Mouse (Mus musculus) left cerebral cortex, postnatal 4 days (tissue): ENCODE results near the gene Ndufa4. TPM values are rescaled to one million over a fixed set of nuclear protein-coding genes. Genes with fewer than 3 reads are reported as not detected.
A peak's percentile ranks its signal among the peaks of the same experiment; 100 is the strongest.
"Not testable (repeated sequence)": the region's sequence is repeated elsewhere in the genome, so short reads cannot be mapped to it uniquely, and the experiment has no call there.

Experiments
- DNase-seq: peaks from one replicate; pipeline ENCODE4 v3.0.0-alpha.2; 2022
- intact Hi-C: fragments of 180-260 bp; cut with DNase I; formaldehyde crosslinking; loops from one replicate; pipeline ENCODE4 v1.15.1; 2025
- total RNA-seq, 2 experiments: library from RNA; stranded (reverse); gene quantifications; 2 replicates each; pipeline ENCODE4 v1.2.3; 2021

Gene Ndufa4
- 100 to 1,000 TPM; 501 to 564 TPM for total RNA-seq

DNA sequence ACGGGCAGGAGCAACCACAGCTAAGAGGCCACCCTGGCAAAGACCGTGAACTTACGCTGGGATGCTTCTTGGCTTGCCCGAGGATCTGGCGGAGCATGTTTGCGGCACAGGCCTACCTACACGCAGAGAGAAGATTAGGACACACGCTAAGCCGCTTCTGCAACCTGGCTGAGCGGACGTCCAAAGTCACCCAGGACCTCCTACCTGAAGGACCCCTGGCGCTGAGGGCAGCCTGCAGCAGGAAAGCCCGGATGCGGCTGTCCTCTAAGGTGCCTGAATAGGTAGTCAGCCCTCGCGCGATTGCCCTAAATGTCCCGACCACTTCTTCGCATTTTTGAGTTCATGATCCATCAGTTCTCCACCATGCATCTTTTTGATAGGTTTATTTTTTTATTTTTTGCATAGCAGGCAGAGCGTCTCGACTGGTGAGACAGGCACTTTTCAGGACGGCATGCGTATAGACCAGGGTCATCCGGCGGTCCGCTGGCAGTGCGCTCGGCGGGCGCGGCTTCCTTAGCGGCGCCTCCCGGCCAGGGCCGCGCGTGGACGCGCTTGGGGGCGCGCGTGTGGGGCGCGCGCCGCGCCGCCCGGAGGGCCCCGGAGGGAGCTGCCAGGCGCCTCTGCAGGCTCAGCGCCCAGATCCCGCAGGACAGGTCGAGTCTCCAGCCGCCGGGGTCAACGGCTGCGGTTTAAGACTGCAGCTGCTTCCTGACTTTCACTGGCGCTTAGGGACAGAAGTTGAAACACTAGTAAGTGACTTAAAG is at the start of gene Ndufa4, which contains the start of gene Phf14:
Ndufa4 (minus strand) TSS at position 229 of the 764 bp plus-strand sequence.
Phf14 (plus strand) TSS at position 541 of the 764 bp plus-strand sequence.
- peak; percentile 92 for DNase-seq
- intact Hi-C loops, result no loop called here

DNA sequence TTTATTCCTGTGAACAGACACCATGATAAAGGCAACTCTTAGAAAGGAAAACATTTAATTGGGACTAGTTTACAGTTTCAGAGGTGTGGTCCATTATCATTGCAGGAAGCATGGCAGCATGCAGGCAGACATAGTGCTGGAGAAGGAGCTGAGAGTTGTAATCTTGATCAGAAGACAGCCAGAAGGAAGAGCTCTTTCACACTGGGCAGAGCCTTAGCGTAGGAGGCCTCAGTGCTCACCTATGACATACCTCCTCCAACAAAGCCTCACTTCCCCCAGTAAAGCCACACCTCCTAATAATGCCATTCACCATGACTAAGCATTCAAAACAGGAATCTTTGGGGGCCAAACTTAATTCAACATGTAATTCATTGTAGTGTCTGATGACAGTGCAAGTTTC is 40.8 kb upstream of the Ndufa4 start:
- intact Hi-C loops, result no loop called here
- no peak for DNase-seq

- intact Hi-C loops, result no loop called here
Observed at GRCm38 (mm10) chr6:11942089-11942488, 34.8 kb upstream of the Ndufa4 start.

DNA sequence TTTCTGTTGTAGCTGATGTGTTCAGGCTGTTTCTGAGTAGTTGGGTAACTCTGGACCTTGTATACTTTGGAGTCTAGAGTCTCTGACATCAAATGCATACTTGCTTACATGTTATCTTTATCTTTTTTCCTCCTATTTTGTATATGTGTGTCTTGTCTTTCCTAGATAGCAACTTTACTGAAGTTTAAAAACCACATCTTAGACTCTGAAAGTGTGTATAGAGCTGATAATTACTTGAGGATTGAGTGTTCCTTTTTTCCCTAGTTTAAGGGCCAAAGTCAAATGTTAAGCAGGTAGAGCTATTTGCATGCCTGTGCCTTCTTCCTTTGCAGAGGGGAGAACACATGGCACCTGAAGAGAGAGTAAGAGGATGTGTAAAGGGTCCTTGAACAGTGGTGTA is 33.6 kb upstream of the Ndufa4 start:
- intact Hi-C loops, result no loop called here

More at GRCm38 (mm10) chr6:11942089-11942488, 34.8 kb upstream of the Ndufa4 start:
- DNase-seq, result no peak

DNA sequence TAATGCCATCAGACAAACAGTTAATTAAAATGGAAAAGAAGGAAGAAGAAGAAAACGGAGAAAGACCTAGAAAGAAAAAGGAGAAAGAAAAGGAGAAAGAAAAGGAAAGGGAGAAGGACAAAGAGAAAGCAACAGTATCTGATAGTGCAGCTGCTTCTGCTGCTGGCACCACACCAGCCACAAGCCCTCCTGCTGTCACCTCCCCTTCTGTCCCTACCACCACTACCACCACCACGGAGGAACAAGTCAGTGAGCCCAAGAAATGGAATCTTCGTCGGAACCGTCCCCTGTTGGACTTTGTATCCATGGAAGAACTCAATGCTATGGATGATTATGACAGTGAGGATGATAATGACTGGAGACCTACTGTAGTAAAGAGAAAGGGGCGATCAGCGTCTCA is 26.1 kb upstream of the Ndufa4 start:
- intact Hi-C loops, result no loop called here
- peak; percentile 8 for DNase-seq

More for the DNA sequence above, 33.6 kb upstream of the Ndufa4 start:
- no peak for DNase-seq

- intact Hi-C loops, result no loop called here
- no peak for DNase-seq
Observed at GRCm38 (mm10) chr6:11927485-11927884, 20.2 kb upstream of the Ndufa4 start.

DNA sequence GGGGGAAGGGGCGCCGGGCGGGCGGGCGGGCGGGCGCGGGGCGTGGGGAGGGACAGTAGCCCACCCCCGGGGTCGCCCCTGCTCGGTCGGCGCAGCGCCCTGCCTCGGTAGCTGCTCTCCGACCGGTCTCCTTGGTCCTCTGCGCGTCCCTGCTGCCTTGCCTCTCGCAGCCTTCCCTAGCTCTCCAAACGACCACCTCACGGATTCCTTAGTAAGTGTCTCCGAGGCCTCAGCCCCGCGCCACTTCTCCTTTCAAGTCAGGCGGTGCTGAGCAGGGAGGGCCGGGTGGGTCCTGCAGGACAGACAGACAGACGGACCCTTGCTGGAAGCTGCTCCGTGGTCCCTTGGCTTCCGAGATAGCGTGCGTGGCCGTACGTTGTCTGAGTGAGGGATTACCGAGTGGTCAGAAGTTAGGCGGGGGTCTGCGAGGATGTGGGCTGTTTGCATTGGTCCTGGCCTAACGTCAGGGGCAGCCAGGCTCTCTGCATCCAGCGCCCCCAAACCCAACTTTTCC is 18.8 kb upstream of the Ndufa4 start:
- intact Hi-C loops, result no loop called here
- peak; percentile 48 for DNase-seq

DNA sequence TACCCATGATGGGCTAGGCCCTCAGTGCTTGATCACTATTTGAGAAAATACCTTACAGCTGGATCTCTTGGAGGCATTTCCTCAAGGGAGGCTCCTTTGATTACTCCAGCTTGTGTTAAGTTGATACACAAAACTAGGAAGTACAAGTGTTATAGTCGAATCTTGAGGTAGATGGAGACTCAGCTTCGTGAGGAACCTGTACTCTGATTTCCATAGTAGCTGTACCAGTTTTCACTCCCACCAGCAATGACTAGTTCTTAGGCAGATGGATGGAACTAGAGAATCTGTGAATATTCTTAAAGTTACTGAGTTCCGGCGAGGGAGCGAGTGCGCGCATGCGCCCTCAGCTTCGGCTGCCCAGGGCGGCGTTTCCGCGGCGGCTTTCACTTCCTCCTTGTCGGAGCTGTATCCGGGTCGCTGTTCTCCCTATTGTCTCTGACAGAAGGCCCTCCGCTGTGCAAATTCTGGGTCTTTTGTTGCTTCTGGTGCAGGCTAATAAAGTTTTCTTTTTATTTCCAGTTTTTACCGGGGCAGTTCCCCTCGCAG is 18.3 kb upstream of the Ndufa4 start:
- intact Hi-C loops, result no loop called here
- DNase-seq, result peak; percentile 91

- intact Hi-C loops, result no loop called here
- no peak for DNase-seq
Observed at GRCm38 (mm10) chr6:11908170-11908569, 873 bp upstream of the Ndufa4 start.

GRCm38 (mm10) chr6:11906890-11907268 is 418 bp downstream of the Ndufa4 start:
- intact Hi-C loops, result no loop called here
- DNase-seq, result no peak

DNA sequence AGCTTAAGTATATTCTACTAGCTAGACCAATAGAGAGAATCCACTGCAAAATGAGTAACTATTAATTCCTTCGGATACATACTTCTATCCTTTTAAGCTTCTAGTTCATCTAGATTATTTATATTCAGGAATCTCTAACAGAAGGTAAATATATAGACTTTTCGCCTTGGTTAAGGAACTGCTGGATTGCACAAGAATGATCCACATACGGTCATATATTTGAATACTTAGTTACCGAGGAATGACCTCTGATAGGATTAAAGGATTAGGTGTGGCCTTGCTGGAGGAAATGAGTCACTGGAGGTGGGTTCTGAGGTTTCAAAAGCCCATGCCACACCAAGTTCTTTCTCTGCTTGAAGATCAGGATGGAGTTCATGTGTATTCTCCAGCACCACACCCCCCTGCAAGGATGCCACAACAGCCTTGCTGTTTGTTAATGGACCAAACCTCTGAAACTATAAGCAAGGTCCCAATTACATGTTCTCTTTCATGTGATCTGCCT is 6.4 kb downstream of the Ndufa4 start:
- no peak for DNase-seq
- intact Hi-C loops, result no loop called here

DNA sequence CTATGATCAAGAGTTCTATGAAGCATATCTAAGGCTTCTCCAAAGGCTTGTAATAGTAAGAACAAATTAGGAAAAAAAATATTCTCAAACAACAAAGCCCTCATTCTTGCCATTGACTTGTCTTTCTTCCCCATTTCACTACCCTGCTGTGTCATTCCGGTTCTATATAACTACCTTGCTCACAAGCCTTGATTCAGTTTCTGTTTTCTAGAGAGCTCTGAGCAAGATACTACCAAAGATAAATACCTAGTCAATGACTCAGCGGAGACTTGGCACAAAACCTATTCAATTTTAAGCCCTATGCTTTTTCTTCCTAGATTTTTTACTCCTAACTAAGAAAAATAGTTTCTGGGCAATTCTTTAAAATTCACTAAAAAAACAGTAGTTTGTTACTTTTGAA is 31.9 kb downstream of the Ndufa4 start:
- DNase-seq, intact Hi-C loops: not testable (repeated sequence)

Other genes starting within 250 kb of the Ndufa4 start
- gene Phf14, start 312 bp upstream of the Ndufa4 start, total RNA-seq, result 100 to 1,000 TPM; 221 to 249 TPM